Mouse (Mus musculus) kidney, postnatal 10 days (tissue): ENCODE measurements around the gene Rb1.
A peak's percentile ranks its signal among the peaks of the same experiment; 100 is the strongest.

ENCODE experiments used
- DNase-seq: peaks from one replicate; pipeline ENCODE4 v3.0.0; 2021; ENCODE audit warnings: mixed read lengths

Gene Rb1

DNA sequence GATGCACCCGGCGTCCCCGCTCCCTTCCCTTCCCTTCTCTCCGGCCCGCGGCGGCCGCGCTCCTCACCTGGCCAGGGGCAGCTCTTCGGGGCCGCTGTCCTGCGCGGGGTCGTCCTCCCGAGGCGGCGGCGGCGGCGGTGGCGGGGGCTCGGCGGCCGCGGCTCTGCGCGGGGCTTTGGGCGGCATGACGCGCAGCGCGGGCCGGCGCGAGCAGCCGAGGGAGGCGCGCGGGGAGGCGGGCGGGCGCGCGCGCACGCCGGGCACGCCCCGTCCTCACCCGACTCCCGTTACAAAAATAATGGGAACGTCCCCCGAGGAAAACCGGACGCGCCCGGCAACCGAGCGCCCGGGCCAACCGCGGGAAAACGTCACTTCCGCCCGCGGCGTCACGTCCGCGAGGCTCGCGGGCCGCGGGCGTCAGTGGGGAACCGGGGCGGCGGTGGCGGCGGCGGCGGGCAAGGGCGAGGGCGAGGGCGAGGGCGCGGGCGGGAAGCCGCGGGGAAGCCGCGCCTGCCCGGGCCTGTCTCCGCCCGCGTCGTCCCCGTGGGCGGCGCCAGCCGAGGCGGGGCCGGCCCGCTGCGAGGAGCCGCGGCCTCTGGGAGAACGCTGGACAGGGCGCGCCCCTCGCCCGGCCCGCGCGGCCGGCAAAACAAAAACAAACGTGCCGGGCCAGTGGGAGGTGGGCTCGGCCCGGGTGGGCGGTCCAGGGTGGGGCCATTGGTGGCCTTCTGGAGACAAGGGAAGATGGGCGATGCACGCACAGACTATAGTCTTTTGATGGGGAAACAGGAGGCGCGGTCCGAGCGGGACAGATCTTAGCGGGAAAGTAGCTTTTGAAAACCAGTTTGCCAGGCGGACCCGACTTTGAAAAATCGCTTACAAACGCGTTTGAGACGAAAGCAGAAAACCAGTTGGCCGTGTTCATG, at the start of gene Rb1:
Gene Rb1, minus strand, starts transcription at position 367 of the 926 bp plus-strand sequence.
- peak; percentile 90 for DNase-seq

DNA sequence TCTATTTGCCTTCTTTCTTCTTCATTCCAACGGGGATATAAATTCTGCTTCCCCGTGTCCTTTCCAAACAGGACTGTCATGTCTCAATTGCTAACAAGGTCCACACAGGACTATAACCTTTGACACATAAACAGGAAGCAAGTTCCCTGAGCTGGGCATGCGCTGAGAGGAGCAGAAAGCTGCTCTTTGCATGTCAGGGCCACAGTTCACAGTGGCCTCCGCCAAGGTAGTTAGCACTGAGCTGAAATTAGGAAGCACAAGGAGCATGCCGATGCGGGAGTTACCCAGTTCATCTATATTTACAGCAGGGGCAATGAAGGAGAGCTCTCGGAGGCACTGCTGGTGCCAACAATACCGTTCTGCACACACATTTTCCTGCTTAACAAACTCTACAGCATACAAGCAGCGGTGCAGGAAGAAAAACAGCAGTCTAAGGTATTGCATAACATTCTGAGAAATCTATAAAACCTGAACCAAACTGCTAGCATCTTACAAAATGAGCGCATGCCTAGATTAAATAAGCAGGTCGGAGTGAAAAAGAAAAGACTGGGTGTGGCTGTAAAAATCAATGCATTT, 48.8 kb upstream of the Rb1 start:
- DNase-seq, result peak; percentile 75

DNA sequence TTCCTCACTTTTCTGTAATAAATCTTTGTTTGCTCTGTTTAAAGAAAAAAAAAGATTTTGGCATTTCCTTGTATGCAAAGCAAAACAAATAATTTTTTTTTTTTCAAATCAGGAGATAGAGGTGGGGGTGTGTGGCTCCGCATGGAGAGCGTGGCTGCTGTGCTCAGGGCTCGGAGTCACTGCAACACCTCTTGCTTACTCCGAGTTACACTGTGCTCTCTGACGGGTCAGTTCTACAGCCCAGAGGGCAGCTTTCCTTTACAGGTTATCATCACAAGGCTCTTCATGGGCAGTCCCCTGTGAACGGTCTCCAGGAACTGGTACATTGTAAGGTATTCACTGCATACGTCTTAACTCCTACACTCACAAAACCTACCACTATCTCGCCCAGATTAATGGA, 48.0 kb upstream of the Rb1 start:
- DNase-seq, result no peak

DNA sequence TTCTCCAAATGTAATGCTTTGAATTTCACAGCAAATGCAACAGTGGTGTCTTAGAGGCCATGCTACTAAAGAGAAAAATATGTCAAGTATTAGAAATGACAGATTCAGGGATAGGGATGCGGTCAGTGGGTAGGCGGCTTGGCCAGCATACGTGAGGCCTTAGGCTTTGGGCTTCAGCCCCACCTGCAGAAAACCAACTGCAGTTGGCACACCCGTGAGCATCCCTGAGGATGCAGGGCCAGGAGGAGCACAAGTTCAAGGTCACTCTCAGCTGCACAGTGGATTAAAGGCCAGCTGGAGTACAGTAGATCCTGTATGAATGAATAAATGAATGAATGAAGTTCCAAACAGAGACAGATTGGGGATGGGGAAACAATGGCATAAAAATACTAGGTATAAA, 47.4 kb upstream of the Rb1 start:
- DNase-seq, result no peak

DNA sequence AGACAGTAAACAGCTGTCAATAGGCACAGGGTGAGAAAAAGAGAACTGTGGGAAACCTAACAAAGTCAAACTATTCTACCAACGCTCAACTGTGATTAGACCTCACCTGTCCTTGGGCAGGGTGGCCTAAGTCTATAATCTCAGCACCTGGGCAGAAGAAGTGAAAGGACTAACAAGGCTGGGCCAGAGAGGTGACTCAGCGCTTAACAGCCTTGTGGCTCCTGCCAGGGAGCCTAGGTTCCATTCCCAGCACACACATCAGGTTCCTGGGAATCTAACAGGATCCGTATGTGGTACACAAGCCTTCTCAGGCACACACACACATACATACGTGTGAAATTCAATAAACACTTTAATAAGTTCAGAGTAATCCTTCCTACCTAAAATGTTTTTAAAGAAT, 46.0 kb upstream of the Rb1 start:
- DNase-seq, result no peak

DNA sequence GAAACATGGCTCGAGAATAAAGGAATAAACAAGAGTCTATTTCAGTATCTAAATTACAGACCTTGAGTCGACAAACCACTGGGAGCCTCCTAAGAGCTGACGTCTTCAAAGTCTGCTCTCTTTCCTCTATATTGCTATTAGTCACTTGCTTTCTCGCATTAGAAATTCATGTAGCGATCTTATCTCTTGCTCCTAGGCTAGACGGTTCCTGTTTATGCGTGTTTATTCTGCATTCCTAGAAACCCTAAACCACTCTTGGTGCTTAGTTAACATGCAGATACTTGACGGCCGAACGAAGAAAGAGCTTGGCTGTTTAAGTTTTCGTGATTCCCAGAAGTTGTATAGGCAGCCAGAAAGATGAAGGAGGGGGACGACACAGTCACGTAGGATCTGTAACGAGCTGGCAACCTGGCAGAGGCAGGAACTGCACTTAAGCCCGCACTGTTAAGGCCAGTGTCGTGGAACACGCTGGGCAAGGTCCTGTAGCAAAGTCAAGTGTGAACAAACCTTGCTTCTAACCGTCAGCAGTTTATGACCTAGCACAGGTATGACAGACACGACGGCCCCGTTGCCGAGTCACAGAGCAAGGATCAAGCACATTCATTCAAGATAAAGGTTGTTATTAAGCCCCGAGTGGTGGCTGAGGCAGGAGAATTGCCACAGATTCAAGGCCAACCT, 45.2 kb upstream of the Rb1 start:
- no peak for DNase-seq

DNA sequence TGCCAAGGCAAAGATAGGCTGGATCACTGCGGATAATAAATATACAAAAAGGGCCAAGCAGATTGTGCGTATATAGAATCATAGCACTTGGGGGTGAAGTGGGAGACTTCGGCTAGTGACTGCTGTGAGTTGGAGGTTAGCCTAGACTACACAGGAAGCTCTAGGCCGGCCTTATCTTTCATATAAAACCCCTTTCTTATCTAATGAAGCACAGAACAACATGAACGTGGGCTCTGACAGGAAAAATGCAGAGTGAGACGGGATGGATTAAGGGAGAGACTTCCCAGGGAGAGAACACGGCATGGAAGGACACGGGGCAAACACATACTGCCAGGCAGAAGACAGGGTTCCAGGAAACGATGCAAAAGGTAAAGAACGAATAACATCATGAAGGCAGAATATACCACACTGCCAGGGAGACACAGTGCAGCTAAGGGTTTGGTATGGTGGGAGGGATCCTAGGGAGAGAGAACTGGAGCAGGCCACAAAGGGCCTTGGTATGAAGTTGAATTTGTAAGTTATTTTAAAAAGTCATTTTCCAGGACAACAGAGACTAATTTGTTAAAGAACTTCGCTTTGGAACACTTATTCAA, 44.6 kb upstream of the Rb1 start:
- no peak for DNase-seq

DNA sequence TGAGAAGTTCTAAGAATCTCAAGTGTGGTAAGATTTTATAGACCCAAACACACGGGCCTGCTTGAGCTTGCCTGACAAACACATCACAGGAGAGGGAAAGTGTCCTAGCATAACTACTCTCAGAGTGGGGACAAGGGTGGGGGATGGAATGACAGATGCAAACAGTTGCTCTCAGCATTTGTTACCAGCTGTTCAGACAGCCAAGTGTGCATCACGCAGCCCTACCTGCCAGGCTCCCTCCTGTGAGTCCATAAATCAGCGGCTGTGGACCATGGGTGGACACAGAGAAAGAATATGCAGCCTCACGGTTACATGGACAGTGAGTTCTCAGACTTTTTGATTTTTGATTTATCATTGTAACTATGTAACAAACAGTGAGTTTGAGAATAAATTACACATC, 44.0 kb upstream of the Rb1 start:
- DNase-seq, result no peak

DNA sequence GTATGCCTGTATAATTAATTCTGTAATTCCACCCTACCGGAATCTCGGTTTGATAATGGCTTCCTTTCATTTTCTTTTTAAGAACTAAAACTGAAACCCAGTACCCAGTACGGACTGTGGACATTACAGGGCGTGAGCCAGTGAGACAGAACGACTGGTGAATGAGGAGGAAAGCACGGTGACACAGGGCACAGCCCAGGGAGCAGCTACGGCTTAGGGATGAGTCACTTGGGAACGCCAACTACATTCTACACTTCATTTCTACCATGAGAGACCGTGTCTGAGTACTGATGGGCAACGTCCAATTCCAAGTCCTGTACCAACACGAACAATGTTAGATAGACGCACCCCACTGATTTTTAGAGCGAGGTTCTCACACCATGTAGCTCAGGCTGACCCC, 43.3 kb upstream of the Rb1 start:
- no peak for DNase-seq

DNA sequence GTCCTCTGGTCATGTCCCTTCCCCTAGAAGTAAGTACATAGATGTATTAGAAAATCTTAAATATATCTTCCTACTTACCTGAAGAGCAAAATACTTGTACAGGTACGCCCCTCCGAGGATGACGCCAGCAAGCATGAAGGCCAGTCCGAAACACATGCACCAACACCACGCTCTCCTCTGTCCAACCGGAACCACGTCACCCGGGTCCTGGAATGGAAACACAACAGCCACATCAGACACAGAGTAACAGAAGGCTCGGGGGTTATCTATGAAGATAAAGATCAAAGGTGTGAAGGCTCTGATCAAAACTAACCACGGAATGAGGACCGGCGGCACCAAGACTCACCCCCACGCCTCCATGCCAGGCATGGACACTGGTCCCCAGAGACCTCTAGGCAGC, 42.6 kb upstream of the Rb1 start:
- DNase-seq, result no peak

DNA sequence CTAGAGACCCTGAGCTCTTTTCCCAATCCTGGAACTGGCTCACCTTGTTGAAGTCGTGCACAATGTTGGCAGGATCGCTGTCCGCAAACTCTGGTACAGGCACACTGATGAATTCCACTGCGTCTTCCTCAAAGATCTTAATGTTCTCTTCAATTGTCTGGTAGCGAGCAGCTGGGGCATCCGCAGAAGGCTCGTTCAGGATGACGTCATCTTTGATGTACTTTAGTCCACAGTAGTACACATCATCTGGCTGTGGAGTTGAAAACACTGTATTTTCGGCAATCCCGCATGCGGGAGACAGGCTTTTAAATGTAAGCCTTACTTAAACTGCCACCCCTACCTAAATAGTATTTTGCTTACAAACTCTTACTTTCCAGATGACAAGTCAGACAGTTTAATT, 40.7 kb upstream of the Rb1 start:
- DNase-seq, result no peak

DNA sequence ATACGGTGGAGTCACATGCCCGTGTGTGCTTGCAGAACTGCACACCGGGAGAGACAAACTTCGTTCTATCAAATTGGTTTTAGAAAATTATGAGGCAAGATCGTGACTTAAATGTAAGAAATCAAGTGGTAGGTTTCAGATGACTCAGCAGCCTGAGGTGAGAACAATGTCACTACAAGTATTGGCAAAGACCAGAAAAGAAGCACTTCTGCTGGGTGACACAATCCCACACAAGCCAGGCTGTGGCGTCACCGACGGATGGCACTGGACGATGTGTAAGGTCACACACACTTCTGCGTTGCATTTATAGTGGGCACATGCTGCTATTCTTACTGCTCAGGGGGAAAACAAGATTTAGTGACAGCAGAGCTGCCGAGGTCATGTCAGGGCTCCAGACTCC, 38.2 kb upstream of the Rb1 start:
- no peak for DNase-seq

DNA sequence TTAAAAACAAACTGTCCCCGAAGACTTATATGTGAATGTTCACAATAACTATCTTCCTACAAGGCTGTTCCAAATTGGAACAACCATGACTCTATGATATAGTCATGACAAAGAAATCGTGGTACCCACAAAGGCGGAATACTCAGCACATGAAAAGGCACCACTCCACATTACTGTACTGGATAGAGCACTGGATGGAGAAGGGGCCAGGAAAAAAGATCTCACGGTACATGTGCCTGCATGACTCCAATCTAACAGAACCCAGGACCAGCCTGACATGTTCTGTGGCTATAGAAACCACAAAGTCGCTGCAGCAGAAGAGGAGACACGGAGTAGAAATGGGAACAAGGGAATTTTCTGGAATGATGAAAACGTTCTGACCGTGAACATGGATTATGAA, 29.1 kb upstream of the Rb1 start:
- no peak for DNase-seq

DNA sequence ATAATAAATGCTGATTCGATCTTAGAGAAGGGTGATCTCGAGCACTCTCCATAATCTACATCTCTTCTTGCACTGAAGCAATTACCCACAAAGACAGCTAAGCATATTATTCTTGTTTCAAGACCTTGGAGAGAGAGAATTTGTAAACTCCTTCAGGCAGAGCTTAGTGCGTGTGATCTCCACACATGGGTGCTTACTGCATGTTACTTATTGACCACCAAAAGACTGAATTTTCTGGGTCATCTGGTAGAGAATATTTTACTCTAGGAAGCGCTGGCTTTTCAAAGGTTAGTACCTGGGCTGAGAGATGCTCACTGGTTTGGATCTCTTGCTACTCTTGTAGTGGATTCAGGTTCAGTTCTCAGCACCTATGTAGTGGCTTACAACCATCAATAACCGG, 25.5 kb upstream of the Rb1 start:
- no peak for DNase-seq

DNA sequence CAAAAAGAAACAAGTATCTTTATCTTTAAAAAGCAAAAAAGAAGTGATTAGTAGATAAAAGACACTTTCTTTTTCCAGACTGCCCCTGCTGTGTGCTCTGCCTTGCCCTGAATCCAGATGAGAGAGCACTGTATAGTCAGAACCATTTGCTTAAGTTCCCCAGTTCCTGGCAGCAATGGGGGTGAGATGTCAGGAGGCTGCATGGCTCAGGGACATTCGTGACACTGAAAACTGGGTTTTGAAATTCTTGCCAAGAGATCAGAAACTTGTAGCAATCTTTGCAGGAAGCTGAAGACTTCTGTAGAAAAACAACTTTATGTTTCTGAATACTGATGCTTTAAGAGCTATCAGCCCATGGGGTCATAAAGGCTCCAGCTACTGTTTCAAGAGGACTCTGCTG, 24.4 kb upstream of the Rb1 start:
- DNase-seq, result no peak

DNA sequence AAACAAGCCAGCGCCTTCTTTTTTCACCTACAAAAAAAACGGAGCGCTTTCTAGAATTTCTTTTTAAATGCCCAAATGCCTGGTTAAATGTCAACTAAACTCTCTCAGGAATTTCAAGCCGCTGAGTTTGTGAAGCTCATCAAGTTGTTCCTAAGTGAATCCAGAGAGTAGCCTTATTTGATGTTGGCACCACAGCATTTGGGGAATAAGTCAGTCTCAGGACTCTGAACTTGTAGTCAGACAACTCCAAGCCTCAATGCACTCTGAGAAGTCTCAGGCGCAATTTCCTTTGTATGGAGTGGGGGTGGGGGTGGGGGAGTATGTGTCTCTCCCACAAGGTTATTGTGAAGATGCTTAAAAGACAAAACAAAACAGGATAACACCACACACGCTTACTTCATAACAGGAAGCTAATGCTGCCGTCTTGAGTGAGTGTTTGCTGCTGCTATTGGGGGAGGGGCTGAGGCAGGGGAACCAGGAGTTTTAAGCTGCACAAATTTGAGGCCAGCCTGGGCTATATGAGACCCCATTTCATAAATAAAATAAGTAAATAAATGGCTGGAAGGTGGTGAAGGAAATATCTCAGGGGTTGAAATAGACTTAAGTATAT, 23.5 kb upstream of the Rb1 start:
- no peak for DNase-seq

DNA sequence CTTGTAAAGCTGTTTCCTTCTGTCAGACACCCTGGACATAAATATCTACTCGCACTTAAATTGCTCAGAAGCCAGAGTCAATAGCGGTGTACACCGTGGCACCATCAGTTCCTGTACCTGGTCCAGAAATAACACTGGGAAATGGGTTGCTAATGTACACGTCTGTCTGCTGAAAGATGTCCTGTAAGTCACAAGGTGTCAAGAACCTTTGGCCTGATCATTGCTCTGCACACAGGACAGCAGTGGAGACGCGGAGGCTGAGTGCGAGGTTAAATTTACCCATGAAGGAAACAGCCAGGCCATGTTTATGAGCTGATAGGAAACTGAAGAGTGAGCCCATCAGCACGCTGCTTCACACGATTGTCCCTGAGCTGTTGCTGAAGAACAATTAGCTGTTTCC, 21.7 kb upstream of the Rb1 start:
- no peak for DNase-seq

DNA sequence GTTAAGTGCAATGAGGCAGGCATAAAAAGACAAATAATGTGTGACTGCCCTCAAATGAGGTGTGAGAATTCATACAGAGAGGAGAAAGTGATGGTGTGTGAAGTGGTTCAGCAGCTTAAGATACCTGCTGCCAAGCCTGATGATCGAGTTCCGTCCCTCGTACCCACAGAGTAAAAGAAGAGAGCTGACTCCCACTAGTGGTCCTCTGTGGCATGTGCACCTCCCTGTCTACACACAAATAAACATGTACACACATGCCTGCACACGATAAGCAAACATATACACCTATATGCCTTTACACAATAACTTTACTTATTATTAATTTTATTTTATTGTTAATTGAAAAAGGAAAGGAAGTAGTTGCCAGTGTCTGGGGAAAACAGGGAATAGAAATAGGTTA, 20.0 kb upstream of the Rb1 start:
- no peak for DNase-seq

DNA sequence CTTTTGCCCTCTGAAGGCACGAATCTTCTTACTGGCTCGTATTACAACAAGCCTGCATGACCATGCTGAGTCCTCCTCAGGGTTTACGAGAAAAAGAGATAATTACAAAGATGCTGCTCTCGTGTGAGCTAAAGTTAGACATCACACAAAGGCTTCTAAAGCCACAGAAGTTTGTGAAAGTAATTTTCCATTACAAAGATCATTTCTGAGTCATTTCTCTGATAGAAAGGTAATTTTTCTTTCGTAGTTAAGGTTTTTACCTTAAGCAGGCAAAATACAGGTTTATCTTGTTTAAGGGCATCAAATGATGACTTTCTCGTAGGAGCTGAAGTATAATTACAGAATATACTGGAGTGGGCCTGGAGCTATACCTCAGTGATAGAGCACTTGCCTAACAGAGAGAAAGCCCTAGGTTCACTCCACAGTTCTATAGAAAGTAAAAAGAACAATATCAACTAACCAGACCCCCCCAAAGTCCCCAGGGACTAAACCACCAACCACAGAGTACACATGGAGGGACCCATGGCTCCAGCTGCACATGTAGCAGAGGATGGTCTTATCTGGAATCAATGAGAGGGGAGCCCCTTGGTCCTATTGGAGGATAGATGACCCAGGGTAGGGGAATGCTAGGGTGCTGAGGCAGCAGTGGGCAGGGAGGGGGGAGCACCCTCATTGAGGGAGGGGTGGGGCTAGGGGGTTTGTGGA, 14.6 kb upstream of the Rb1 start:
- no peak for DNase-seq

DNA sequence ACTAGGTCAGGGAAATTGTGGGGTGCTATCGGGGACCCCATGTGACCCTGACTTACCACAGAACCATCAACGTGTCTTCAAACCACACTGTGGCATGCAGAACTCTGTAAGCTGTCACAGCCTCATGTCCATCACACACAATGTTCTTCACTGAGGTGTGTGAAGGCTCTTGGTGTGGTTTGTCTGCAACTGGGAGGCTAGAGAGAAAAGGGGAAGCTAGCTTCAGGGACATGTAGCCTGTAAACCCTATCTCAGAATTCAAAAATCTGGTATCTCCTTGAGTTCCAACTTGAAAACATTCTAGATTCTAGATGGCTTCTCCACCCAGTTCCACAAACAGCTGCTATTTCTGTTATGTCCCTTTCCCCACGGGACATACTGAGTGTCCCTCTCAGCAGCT, 14.0 kb upstream of the Rb1 start:
- no peak for DNase-seq

DNA sequence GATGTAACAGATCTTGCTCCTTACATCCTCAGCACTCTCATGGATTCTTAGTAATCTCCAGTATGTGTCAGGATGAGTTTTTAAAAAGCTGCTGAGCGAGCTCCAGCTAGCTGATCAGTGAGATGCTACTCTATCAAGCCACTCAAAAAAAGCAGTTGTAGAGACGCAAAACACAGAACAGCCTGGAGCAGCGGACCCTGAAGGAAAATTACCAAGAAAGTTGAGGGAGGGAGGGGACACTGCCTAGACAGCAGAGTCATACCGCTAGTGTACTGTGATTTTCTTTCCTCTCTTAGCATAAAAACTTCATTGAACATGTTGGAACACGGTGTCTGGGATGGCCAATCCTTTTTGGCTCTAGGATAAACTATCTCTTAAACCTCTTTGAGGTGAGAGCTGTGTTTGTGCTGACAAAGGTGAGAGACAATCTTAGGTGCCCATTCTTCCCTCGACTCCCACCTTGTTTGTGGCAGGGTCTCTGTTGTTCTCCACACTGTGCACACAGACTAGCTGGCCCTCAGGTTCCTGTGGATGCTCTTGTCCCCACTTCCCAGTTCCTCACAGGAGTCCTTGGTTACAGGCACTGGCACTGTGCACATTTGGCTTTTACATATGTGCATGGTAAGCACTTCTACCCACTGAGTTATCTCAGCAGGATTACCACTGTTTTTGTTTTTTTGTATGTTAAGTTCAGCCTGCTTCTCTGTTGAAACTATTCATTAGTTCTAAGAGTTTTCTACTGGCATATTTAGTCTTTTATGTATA, 10.9 kb upstream of the Rb1 start:
- no peak for DNase-seq
